Mouse (Mus musculus): Measurements from ENCODE around the gene Olfr643.
A peak's percentile ranks its signal among the peaks of the same experiment; 100 is the strongest.

Olfr643 gene

DNA sequence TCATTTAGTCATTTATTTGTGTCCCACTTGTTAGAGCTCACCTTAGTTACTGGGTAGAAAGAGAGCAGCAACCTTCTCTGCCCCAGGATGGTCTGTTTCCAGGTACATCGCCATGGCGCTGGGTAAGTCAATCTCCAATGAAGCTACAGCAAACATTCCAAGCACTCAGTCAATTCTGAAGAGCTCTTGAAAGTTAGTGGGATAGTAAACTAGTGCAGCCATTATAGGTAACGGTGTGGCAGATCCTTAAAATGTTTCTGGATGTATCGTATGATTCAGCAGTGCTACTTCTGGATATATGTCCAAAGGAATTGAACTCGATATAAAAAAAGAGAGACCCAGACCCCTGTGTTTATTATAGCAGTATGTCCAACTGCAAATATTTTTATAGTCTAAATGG, at the start of gene Olfr643:
TSS of gene Olfr643 (minus strand) at position 101 of the 400 bp plus-strand sequence.
- DNase-seq = no peak

DNA sequence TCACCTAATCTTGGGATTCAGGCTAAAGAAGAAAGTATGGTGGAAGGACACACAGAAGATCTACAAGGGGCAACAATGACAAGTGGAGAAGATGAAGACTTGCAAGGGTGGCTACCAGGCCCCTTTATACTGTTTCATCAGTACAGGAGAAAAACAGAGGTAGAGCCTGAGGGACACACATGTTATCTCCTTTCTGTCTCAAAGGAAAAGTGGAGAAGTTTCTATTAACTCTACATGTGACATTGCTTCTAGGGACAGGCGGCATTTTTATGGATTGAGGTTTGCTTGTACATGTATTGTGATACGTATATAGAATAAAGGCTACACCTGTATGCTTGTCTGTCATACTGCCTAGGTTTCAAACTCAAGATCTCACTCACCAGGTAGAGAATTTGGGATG, 46.1 kb upstream of the Olfr643 start, which contains the start of gene Olfr648:
TSS of gene Olfr648 (minus strand) at position 101 of the 400 bp plus-strand sequence.
- no peak for DNase-seq

DNA sequence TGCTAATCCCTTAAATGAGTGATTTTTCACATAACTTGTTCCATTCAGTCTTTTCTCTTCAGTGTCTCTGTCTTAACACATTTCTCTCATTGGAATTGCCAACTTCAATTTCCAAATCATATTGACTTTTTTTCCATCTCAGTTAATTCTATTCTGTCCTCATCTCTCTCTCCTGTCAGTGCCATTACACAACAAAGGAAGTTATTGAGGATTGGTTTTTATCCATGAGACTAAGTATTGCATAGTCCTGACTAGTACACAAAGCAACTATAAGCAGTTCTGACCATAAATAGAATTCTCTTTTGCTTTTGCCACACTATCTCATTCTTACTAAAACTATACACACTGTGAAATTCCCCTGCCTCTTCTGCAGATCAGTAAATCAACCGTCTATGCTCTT, 41.9 kb upstream of the Olfr643 start:
- DNase-seq = no peak

DNA sequence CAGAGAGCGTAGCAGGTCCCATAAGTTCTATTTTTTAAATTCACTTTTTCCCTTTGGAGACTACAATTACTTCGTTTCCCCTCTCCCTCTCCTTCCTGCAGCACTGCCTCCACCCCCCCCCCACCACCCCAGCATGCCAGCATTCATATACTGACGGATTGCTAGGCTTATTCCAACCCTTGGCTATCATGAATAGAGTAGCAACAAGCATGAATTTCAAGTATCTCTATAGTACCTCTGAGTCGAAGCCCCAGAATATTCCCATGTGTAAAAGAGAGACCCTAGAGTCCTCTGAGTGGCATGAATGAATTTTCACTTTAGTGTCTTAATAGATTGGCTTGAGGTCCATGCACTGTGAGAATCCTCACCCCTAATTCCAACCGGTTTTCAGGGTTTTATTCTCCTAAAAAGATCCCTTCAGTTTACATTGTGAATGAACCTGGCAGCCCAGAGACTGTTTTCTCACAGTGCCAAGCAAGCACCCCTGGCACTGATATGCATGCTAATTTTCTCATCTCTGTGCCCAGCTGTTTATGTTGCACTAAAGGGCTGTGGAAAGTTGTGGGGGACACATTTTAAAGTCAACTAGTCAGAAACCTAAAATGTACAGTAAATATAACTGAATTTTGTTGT, 41.3 kb upstream of the Olfr643 start:
- no peak for DNase-seq

DNA sequence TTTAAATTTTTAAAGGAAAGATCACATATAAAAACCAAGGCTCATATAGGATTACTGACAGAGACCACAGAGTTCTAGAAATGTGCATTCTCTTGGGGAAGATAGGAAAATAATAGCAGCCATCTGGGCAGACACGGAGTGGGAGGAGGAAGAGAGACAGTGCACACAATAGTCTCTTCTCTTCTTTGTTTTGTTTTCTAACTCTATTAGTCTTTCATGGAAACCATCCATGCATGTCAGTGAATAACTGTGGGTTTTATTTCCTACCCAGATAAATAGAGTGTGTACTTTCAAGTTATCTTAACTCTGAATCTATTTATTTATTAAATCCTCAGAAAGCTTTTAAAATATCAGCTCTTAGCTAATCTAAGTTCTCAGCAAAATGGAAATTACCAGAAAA, 37.9 kb upstream of the Olfr643 start:
- no peak for DNase-seq

DNA sequence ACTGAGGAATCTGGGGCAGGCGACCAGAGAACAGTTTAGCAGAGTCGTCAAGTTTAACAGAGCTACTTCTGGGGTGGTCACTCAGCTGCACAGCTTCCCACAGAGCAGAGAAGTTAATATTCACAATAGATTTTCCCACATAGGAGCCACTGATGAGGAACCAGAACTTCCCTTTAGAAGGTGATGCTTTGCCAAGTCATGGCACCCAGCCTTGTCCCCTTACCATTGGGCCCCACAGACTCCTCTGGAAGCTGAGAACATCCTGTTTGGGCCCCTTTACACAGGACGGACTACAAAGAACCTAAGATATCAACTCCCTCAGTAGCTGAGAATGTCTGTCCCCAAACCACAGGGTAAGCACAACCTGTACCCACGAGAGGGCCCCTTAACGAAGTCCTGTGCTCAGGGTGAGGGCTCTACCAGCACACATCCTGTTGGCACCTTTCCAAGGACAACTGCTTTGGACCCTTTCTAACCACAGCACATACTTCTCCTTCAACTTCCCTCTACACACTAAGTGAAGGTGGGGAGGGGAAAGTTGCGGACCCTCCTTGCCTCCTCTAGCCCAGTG, 32.5 kb upstream of the Olfr643 start:
- peak; percentile 36 for DNase-seq

DNA sequence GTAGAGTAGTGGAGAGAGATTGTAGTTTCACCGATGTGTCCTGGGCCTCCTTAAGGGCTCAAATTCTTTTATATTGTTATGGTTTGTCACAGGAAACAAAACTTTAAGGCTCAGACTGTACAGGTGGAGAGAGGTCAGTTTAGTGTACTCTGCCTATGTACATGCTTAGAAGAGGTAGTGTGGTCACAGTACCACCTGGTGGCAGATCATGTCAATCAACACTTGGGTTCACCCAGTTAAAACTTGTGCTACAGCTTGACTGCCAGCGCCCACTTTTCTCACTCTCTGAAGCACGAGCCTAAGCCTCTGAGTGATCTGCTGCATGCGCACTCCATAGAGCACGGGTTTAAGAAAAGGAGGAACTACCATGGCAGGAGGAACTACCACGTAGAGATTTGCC, 29.9 kb upstream of the Olfr643 start:
- DNase-seq = peak; percentile 36

DNA sequence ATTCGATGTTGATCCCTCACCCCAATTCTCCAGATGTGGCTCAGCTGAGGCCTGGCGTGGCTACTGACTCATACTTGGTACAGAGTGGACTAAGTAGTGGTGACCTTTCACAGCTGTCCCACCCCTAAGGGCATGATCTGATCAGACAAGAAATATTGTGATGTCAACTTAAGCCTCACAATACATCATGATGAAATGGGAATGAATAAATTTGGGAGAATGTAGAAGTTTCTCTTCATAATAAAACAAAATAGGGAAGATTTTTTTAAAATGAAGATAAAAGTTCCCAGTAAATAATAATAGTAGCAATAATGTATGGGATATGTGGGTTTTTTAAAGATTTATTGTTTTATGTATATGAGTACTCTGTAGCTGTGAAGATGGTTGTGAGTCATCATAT, 13.3 kb upstream of the Olfr643 start, which contains the start of gene Ubqlnl:
TSS of gene Ubqlnl (minus strand) at position 101 of the 400 bp plus-strand sequence.
- no peak for DNase-seq

DNA sequence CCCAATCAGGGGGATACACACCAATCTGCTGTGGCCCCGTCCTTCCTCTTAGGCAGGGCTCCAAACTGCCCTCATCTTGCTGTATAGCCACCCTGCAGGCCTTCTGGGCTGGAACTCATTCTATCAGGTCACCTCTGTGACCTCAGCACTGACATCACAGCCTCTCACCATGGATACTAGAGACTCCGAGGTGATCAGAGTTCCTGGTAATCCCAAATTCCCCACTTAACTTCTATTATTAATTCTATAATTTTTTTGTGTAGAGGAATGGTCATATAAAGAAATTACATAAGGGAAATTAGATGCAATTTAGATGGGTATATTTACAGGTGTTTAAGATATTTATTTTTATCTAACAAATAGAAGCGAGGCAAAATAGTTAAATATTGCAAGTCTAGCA, 6.0 kb upstream of the Olfr643 start, which contains the start of gene Ubqln3:
TSS of gene Ubqln3 (minus strand) at position 101 of the 400 bp plus-strand sequence.
- DNase-seq = no peak

DNA sequence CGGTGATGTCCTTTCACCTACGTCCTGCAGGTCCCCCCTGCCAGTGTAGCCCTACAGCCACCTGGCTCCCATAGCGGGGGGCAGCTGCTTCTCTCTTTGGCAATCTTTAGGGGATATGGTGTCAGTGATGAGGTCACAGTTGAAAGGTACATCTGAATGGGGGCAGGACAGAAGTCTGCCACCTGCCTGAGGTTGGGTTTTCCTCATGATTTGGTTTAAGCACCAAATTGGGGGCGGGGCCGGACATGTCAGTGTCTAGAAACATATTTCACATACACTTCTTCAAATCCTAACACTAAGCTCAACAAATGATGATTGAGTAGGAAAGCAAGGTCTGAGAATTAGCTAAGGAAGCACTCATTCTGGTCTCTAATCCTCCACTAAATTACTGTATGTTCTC, 7.5 kb downstream of the Olfr643 start, which contains the start of gene Ubqln5:
TSS of gene Ubqln5 (minus strand) at position 101 of the 400 bp plus-strand sequence.
- DNase-seq = peak; percentile 18

DNA sequence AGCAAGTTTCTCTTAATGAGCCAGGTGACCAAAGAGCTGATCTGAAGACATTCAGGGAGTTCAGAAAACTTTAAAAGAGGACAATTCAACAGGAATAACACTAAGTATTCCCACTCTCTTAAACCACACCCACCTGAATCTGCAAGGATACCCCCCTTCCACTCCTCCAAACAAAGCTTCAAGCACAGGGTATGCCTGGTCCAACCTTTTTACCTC, 32.5 kb downstream of the Olfr643 start, which contains the start of gene Olfr646:
TSS of gene Olfr646 (plus strand) at position 117 of the 216 bp plus-strand sequence.
- DNase-seq = no peak

DNA sequence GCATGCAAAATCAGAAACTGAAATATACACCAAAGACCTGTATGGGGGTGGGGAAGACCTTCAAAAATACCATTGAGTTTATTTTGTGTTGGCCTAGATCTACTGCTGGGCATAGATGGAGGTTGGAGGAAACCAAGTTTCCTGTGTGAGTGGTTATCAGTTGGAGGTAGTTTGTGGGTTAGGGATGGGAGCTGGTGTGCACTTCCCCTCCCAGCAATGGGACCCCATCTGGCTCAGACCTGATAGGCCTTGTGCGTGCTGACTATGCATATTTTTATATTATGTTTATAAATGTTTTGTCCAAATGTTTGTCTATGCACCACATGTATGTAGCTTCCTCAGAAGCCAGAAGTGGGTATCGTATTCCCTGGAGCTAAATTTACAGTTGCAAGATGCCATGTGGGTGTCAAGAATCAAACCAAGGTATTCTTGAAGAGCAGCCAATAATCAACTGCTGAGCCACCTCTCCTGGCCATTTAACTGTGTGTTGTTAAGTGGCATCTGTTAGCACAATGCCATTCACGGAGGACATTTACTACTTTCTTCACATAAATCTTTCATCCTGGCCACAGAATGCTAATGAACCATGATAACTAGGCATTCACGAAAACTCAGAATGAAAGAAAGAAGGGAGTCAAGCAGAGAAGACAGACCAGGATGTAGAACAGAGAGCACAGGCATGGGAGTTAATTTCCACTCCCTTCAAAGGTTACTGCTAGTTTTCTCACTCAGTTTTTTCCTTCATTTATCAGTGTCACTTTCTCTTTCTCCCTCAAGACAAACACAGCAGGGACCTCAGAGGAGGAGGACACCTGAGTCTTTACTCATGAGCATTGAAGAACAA, 33.1 kb downstream of the Olfr643 start:
- no peak for DNase-seq

DNA sequence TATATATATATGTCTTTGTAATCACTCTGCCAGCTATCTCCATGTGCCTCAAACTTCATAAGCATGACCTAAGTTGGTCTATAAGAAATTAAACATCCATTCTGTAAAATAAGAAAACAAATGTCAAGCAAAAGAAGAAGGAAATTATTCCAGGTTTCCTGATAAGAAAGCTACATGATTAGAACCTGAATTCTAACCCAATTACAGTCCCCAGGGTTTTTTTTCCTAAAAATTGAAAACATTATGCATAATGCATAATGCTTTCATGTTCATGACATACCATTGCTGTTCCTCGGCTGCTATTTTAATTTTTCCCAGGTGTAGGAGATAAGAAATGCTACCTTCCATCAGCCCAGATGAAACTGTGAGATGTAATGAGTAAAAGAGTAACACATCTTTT, 51.8 kb downstream of the Olfr643 start, which contains the start of gene Olfr645:
TSS of gene Olfr645 (minus strand) at position 101 of the 400 bp plus-strand sequence.
- DNase-seq = no peak

DNA sequence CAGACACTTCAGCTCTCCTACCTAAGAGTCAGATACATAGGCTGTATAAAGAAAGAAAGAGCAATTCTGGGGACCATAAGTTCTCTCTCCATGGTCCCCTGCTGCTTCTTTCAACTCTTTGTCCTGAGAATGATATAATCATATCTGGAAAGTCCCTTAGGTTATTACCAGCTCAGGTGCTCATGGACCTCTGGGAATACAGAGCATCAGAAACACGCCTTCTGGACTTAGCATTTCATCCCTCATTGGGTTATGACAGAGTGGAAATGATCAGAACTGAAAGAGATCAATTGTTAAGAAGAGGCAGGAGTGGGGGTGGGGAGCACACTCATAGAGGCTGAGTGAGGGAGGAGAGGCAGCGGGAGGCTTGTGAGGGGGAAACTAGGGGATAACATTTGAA, 65.4 kb downstream of the Olfr643 start, which contains the start of gene Olfr644:
TSS of gene Olfr644 (minus strand) at position 101 of the 400 bp plus-strand sequence.
- no peak for DNase-seq

DNA sequence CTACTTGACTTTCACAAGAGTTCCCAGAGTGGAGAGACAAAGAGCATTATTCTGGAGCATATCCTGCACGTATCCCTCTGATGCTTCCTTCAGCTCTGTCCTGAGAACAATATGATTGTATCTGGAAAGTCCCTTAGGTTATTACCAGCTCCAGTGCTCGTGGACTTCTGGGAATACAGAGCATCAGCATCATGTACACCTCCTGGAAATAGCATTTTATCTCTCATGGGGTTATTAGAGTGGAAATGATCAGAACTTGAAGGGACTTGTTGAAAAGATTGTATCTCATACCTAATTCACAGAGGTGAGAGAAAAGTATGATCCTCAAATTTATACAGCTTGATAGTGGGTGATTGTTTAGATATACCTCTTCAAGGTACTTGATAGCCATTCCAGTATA, 75.9 kb downstream of the Olfr643 start, which contains the start of gene 4930516K23Rik:
TSS of gene 4930516K23Rik (minus strand) at position 101 of the 400 bp plus-strand sequence.
- no peak for DNase-seq

DNA sequence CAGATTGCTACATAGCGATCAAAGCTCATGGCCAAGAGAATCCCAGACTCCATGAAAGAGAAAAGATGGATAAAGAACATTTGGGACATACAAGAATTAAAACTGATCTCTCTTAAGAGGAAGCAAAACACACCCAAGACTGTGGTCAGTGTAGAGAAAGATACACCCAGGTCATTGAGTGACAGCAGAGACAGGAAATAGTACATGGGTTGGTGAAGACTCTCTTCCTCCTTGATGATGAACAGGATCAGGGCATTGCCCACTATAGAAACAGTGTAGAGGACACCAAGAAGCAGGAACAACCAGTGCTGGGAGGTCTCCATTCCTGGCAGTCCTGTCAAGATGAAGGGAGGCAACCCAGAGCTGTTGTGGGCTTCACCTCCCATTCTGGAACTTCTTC, 78.0 kb downstream of the Olfr643 start:
- DNase-seq = no peak

DNA sequence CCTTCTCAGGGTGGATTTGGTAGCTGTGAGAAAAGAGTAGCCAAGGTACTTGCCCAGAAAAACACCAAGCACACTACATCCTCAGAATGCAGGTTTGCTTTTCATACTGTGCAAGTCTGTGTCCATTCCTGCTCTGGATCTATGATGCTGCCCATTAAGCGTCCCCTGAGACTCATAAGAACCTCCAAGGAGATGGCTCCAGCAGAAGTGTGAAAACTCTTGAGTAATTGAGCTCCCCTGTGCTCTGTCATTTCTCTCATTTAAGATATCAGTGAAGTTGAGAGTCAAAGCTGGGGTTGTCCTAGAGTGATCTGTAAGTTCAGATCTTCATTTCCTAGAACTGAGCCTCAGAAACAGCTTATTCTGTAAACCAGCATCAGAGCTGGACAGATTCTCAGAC, 84.6 kb downstream of the Olfr643 start, which contains the start of gene Olfr642:
TSS of gene Olfr642 (minus strand) at position 101 of the 400 bp plus-strand sequence.
- DNase-seq = no peak

DNA sequence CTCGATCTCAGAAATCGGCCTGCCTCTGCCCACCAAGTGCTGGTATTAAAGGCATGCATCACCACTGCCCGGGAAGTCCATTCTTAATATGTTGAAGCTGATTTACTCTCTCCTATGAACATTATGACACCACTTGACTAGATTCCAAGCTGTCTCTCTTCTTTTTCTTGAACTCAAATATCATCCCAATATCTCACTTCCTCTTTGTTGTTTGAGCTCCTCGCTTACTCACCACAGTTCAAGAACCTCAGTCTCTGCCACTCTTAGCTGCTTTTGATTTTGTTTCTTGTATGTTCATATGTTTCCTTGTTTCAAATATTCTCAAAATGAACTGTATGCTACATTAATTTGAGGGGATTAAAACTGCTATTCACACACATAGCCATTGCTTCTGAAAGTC, 86.5 kb downstream of the Olfr643 start:
- no peak for DNase-seq

DNA sequence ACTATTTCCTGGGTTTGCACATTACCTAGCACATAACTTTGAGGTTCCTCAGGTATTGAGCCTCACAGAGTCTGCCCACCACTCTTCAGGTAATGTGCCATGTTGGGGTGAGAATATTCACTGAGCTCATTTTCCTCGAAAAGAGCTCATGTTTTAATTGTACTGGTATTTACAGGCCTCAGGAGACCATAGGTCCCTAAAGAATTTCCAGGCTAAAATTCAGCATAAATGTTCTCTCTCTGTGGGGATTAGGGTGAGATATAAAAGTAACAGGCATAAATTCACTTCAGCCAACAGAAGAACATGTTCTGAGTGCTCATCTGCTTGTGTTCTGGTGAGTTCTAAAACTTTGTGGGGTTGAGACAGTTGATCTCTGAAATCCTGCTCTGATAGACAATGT, 102.1 kb downstream of the Olfr643 start, which contains the start of gene Olfr641:
TSS of gene Olfr641 (plus strand) at position 301 of the 400 bp plus-strand sequence.
- no peak for DNase-seq

DNA sequence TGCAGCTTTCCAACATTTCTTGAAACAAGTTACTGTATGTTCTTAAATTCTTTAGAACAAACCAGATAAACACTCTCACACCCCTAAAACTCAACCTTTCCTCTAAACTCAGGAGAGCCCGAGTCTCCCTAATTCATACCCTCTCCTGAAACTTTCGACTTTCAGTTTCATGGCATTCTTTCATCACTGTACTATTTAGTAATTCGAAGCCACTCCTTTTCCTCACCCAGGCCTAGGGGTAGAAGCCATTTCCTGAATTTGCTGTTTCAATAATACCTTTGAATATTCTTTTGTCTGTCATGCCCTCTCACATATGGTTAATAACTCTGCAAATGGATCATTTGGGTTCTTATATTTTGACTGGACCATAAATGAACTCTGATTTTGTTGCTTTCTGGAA, 110.2 kb downstream of the Olfr643 start:
- DNase-seq = no peak

DNA sequence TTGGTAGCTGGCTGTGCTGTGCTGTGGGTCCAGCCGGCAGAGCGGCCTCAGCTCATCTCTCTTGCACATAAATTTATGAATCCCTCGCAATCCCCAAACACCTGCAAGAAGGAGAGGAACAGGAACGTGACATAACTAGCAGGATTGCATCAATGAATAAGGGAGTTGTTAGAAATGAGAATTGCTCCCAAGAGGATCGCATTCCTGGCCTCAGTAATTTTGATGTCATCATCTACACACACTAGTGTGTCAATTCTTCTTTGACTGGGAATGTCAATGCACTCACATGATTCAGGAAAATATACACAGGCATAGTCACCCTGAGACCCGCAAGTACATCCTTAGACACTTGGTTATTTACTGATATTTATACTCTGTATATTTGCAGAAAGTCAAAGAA, 111.7 kb downstream of the Olfr643 start, which contains the start of gene Olfr640:
TSS of gene Olfr640 (minus strand) at position 101 of the 400 bp plus-strand sequence.
- DNase-seq = no peak

DNA sequence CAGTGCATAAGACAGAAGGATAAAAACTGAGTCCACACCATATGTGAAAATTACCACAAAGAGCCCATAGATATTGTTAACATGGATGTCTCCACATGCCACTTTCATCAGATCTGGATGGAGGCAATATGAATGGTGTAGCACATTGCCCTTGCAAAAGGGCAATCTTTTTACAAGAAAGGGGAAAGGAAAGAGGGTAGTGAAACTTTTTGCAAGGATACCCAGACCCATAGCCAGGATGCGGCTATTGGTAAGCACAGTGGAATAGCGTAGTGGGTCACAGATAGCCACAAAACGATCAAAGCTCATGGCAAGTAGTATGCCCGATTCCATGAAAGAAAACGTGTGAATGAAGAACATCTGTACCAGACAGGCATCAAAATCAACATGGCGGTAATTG, 115.6 kb downstream of the Olfr643 start:
- no peak for DNase-seq

DNA sequence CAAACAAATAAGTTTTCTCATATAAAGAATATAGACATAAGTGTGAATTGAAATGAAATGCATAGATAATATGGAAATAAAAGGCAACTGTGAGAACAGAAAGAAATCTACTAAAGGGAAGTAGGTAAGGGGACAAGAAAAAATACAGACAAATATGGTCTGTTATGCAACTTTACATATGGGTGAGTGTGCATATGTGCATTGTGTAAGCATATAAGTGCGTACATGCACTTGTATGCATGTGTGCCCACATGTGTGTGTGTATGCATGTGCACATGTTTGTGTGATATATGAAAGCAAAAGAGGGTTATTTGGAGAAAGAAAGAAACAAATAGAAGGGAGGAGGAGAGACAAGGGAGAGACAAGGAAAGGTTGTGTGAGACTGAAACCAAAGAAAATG, 118.3 kb downstream of the Olfr643 start:
- DNase-seq = no peak
